Mouse (Mus musculus) 3T3-L1 (cell line): Measurements from ENCODE around the gene Ssbp2.

Experiments
- DNase-seq: peaks from one replicate; pipeline ENCODE4 v3.0.0-alpha.2; 2015; ENCODE audit warnings: low read depth, low spot score

The Ssbp2 gene

DNA sequence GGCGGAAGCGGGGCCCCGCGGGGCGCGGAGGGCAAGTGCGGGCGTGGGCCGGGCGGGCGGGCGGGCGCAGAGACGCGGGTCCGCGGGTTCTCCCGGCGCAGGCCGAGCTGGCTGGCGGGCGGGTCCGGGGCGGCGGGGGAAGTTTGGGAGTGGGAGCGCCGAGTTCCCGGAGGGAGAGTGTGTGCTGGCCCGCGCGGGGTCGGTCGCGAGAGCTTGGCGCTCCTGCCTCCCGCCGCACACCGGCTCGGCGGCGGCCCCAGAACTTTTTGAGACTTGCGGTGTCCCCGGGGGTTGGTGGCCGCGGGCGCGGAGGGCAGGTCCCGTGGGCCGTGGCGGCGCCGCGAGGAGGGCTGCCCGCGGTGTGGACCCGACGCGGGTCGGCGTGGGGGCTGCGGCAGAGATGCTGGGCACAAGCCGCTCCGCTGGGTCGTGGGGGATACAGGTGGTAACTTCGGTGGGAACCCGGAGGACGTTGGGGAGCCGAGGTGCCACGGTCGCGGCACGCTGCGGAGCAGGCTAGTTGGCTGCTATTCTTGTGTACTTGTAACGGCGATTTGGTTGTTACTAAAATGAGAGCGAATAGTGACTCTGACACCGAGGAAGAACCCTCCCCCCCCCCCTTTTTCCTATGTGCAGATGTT, 1.7 kb downstream of the Ssbp2 start:
- no peak for DNase-seq

- DNase-seq, result peak; percentile 64
These were observed 2.3 kb downstream of the Ssbp2 start for GRCm38 (mm10) chr13:91462395-91462794.

GRCm38 (mm10) chr13:91462893-91463481, 2.9 kb downstream of the Ssbp2 start:
- DNase-seq, result no peak

- no peak for DNase-seq
These were observed 5.1 kb downstream of the Ssbp2 start for GRCm38 (mm10) chr13:91465002-91465715.

GRCm38 (mm10) chr13:91471566-91471965, 11.5 kb downstream of the Ssbp2 start:
- DNase-seq, result no peak

DNA sequence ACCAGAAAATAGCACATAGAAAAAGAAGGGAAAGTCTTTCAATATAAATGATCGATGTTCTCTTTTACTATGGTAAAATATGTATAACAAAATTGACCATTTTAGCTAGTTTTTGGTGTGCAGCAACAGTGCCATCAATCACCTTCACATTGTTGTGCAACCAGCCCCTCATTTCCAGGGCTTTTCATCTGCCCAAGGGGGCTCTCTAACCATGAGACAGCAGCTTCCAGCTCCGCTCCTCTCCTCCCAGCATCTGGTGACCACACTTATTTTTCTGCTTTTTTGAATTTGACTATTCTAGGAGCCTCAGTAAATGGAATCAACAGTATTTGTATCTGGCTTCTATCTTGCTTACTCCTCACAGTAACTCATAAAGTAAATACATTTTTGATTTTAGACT, 11.9 kb downstream of the Ssbp2 start:
- DNase-seq, result no peak

DNA sequence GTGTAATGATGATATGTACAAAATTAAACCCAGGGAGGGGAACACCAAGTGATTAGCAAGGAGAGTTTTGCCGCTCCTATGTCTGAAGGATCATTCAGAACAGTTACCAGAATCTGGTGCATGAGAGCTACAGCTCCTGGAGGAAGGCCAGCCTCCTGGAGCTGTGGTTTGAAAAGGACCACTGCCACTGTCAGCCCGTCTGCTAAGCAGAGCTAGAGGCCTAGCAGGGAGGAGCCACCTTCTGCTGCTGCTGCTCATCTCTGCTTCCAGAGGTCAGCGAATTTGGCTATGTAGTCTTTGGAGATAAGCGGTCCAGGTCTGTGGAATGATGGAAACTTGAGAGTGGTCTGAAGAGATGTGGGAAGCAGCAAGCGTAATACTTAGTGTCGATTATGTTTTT, 13.4 kb downstream of the Ssbp2 start:
- no peak for DNase-seq

DNA sequence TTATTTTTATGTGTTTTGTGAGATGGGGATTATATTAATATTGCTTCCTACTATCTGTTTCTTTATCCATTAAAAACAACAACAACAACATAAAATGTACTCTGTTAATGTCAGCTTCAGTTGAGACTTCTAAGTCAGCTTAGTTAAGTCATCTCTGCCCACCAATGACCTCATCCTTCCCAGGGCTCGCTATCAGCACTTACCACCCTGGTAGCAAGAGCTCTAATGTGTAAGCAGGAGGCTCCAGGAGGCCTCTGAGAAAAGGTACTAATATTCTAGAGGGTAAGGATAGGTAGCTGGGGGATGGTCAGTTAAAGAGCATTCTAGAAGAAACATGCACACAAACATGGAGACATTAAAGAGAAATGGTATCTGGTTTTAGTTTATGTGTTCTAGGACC, 13.9 kb downstream of the Ssbp2 start:
- DNase-seq, result no peak

DNA sequence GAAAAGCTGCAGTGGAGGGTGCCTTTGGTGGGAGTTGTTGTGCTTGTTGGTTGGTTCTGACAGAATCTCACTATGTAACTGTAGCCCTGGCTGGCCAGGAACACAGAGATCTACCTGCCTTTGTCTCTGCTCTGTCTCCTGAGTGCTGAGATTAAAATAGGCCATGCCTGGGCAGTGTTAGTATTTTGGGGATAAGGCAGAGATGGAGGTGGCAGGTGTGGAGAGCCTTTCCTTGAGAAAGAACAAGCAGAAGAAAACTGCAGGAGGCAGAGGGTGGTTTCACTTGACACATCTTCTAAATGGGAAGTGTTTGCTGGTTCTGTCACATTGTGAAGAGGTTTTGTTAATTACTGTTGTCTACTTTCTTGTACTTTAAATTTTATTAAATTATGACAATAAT, 15.8 kb downstream of the Ssbp2 start:
- no peak for DNase-seq

DNA sequence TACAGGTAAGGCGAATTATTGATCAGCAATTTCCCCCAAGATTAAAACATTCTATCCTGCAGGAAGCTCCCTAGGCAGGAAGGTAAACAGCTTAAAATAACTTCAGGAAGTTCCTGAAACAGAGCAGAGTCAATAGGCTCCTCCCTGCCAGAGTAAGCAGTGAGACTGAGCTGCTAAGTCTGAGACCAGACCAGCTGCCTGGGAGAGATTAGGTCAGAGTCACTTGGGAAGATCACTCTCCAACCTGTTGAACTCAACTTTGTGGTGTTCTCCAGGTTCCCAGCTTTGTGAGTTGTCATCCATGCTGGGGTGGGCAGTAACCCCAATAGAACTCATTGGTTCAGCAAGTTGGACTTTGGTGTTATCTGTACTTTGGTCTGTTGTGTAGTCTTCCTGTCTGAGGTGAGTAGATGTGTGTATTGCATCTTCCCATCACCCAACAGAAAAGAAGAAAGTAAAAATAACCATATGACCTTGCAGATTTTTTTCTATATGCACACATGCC, 16.6 kb downstream of the Ssbp2 start:
- no peak for DNase-seq

DNA sequence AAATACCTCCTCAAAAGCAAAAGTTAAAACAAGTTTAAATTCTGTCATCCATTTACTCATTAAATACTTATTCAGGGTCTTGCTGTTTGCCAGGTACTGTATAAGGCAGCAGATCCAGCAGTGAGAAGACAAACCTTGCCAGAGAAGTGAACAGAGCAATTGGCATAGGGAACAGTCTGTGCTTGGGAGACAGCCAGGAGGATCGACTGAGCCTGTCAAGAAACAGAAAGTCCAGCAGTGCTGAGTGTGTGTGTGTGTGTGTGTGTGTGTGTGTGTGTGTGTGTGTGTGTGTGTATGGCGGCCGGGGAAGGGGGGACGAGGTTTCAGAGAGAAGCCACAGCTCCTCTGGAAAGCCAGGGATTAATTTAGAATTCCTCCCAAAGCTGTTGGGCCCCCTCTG, 17.9 kb downstream of the Ssbp2 start:
- DNase-seq, result peak; percentile 14

DNA sequence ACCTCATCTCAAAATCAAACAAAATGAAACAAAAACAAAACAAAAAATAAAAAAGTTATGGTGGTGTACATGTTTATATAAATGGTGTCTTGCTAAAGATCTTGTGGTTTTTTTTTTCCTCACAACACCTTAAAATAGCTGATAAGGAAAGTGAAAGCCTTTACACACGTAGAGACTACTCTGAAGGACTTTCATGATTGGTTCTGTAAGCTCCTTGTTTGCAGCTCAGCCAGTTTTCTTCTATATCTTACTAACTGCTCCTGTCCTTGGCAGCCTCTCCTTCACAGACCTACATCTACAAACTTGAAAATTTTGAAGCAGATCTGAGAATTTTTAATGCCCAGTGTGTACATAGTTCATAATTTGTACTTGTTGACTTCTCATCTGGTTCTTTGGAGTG, 24.2 kb downstream of the Ssbp2 start:
- no peak for DNase-seq

DNA sequence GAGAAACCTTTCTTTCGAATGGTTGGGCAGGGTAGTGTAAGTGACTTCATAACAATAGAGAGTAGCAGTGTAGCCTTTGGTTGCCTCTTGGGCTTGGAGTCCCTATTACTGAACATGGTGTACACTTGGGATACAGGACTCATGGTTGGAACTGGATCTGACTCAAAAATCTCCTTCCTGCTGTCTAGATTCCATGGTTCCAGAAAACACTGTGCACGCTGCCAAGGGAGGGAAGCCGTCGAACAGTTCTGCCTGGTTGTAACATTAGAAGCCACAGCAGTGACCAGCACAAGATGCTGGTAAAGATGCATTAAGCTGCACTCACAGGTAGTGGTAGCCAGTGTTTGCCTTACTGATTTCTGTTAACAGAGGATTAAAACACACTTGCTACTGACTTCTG, 32.0 kb downstream of the Ssbp2 start:
- no peak for DNase-seq

GRCm38 (mm10) chr13:91497055-91497454, 37.0 kb downstream of the Ssbp2 start:
- no peak for DNase-seq

- no peak for DNase-seq
These were observed 41.7 kb downstream of the Ssbp2 start for GRCm38 (mm10) chr13:91501735-91502134.

GRCm38 (mm10) chr13:91502642-91503373, 42.7 kb downstream of the Ssbp2 start:
- no peak for DNase-seq

DNA sequence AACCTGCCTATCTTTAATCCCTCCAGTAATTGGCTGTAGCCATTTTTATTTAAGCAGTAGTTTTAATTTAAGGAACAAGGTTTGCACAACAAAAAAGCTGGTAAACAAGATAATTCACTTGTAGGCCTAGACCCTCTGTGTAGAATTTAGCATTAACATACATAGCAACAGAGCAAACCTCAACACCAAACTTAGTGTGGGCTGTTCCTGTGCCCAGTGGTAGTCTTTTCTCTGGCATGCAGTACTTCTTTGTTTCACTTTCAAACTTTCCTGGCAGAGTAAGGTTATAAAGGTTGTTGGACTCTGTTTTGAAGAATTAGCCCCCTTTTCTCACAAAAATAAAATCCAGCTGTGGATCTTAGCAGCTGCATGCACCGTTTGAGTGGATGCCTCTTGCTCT, 48.9 kb downstream of the Ssbp2 start:
- no peak for DNase-seq

DNA sequence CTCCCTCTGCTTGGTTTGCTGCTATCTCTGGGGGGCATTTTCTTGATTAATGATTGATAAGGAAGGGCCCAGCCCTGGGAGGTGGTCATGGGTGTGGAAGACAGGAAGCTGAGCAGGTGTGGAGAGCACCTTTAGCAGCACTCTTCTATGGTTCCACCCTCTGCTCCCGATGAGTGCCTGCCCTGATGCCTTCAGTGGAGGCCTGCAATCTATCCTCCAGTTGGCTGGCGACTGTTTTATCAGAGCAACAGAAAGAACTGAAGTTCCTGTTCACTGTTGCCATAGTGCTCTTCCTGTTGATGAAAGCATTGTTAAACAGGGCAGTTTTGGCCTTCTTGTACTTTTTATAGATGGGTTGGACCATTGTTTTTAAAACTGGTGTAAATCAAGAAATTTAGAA, 49.4 kb downstream of the Ssbp2 start:
- DNase-seq, result no peak

DNA sequence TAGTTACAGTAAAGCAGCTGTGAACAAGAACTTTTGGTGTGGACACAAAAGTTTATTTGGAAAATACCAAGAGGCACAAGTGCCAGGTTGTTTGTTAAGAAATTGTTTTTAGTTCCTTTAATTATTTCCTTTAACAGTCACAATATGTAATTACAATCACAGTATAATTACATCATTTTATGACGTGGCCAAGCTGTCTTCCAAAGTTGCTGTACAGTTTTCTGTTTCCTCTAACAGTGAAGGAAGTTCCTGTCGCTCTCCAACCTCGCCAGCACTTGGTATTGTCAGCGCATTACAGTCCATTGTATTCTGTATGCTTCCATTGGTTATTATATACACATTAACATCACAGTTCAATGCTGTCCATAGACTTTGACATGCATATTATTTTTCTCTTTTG, 54.9 kb downstream of the Ssbp2 start:
- no peak for DNase-seq

- peak; percentile 37 for DNase-seq
These were observed 60.1 kb downstream of the Ssbp2 start for GRCm38 (mm10) chr13:91520073-91520750.

DNA sequence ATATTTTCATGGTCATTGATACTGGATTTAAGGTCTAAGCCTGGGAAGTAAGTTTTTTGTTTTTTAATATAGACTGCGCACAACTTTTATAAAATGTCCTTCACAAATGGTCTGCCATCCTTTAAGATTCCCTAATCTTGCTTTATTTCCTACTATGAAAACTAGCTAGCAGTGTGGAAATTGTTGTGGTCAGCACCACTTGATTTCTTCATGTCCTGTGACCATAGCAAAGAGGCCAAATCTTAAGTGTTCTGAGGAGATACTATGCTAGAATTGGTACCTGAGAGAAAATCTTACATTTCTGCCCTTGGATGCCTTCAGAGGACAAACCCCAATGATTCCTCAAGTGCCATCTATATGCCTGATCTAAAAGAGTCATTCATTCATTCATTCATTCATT, 60.9 kb downstream of the Ssbp2 start:
- peak; percentile 16 for DNase-seq

GRCm38 (mm10) chr13:91526058-91526457, 66.0 kb downstream of the Ssbp2 start:
- no peak for DNase-seq
